Mouse (Mus musculus) monocyte, adult 2 months (primary cell): ENCODE data around the gene Cdhr2.

ENCODE experiments used
- DNase-seq, 2 experiments: peaks; one replicate each; pipeline ENCODE4 v3.0.0; 2022; ENCODE audit warnings: low spot score in 2 of 2, low read depth in 1 of 2

The Cdhr2 gene

DNA sequence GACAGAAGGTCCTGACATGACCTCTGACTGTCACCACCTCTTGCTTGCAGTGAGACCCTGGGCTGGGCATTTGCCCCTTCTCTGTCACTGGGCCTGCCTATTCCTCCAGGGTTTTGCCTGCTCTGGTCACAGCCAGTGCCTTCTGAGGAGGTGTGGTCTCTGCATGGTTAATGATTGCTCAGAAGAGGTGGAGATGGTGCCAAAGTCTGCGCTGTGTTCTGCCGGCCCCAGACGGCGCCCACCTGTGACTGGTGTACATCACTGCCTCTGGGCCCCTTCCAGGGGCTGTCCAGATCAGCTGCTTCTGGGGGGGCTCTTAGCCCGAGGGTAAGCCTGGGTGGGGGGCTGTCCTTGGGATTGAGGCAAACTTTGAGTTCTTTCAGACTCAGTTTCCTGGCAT, at the start of gene Cdhr2:
Gene Cdhr2 (plus strand): TSS at position 219 of the 400 bp plus-strand sequence.
- no peak for DNase-seq

DNA sequence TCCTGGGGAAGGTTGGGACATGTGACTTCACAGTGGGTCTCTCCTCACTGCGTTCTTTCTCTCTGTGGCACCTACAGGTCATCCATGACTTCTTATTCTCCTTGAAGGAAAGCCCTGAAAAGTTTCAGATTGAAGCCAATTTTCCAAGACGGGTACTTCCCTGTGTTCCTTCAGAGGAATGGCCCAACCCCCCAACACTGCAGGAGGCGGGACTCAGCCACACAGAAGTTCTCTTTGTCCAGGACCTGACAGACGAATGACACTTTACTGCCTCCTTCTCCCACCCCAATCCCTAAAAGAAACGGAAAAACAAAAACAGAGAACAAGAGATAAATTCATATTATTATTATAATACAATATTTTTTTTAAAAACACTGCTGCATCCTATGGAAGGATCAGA, 40.4 kb upstream of the Cdhr2 start:
- DNase-seq: no peak

DNA sequence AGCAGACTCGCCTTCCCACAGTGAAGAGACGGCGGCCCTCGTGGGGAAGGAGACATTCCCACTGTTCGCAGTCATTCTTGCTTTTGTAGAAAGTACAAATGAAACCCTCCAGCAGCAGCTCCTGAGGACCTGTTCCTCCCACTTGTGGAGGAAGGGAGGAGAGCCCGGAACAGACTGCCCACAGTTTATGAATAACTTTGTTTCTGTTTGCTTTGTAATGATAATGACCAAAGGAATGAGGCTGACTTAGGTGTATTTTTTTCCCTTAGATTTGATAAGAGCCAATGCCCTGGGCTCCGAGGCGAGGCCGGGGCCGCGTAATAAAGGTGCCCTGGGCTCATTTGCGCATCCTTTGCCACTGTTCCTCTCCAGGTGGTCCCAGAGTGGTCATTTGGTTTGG, 39.9 kb upstream of the Cdhr2 start:
- no peak for DNase-seq

DNA sequence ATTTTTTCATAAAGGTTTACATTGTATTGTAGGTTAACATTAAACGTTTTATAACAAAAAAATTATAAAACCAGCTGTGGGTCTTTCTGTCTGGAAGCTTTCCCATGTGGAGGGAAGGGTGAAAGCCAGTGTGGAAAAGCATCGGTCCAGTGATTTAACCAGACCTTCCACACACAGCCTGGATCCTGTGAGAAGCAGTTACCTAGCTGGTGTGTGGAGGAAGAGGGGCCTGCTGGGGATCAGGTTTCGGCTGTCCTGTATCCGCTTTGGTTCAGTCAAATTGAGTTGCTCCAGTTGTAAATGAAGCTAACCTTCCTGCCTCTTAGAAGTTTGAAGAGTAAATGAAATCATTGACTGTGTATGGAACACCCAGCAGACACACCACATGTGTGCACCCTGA, 37.3 kb upstream of the Cdhr2 start:
- no peak for DNase-seq

DNA sequence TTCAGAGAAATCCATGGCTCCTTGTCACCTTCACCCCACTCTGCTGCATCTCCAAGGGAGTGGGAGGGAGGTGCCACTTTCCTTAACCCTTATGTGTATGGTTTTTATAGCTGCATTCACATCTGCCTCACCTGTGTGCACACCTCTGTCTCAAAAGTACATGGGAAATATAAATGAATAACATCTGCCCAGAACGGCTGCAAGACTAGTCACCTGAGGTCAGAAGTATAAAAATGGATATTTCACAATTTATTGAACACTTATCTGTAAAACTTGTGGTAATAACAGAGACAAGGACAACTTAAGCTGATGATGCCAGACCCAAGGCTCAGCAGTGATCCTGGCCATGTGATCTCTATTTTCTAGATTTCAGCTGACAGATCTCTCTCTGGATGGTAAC, 36.8 kb upstream of the Cdhr2 start:
- no peak for DNase-seq

DNA sequence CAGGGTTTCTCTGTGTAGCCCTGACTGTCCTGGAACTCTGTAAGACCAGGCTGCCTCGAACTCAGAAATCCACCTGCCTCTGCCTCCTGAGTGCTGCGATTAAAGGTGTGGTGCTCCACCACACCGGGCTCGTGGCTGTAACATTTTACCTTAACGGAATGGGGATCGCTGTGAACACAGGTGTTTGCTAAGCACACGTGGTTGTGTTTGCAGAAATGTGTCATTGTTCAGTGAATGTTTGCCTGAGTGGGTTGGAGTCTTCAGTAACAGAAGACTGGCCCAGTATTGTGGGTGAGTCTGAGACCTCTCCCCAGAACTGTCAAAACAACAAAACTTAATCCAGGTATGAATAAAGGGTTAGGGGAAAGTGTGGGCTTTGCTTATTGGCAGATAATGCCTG, 36.2 kb upstream of the Cdhr2 start:
- no peak for DNase-seq

DNA sequence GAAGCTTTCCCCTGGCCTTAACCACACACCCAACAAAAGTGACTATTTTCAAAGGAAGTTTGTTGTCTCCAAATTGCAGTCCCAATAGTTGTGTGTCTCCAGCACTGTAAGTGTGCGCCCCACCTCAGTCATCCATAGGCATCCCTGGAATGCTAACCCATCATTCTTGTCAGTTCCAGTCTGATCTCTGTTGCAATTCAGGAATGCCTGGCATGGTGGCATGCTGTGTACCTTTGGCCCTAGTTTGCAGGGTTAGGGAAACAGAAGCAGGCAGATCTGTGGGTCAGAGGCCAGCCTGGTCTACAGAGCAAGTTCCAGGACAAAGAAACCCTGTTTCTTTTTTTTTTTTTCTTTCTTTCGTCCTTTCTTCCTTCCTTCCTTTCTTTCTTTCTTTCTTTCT, 30.8 kb upstream of the Cdhr2 start:
- no peak for DNase-seq

DNA sequence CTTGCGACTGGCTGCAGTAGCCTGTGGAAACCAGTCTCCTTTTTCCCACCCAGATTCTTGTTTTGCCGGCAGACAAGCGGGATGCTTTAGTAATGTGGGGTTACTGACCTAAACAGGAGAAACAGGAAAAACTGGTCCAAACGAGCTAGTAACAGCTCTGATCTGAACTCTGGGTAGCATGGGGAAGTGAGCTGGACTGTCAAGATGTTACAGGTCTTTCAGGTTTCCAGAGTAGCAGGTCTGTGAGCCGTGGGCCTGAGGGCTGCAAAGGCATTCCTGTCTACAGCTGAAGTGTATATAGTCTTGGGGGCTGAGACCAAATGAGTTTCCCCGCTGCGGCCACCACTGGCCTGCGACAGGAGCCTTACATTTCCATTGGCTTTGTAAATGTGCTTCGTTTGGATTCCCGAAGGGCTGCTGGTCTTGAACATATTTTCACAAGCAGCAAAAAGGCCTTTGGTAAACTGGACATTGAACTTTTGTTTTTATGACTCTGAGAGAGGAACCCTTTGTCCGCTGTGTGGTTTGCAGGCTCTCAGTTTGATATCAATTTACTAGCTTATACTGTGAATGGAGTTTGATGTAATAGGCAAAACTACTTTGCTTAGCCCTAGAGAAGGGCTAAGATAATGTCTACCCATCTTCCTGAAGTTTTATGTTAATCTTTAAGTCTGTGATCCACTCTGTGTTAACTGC, 25.2 kb upstream of the Cdhr2 start:
- no peak for DNase-seq

DNA sequence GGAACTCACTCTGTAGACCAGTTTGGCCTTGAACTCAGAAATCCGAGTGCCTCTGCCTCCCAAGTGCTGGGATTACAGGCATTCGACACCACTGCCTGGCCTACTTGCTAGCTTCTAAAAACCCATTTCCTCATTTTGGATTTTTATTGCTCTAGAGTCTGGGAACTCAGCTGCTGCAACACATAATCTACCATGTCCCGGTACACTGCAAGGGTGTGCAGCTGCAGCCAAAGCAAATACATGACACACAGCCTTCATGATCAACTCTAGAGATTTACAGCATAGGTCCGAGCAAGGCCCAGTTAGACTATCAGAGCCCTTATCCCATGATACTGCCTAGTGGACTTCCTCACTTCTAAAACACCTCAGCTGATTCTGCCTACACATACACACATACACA, 23.0 kb upstream of the Cdhr2 start:
- DNase-seq: no peak

DNA sequence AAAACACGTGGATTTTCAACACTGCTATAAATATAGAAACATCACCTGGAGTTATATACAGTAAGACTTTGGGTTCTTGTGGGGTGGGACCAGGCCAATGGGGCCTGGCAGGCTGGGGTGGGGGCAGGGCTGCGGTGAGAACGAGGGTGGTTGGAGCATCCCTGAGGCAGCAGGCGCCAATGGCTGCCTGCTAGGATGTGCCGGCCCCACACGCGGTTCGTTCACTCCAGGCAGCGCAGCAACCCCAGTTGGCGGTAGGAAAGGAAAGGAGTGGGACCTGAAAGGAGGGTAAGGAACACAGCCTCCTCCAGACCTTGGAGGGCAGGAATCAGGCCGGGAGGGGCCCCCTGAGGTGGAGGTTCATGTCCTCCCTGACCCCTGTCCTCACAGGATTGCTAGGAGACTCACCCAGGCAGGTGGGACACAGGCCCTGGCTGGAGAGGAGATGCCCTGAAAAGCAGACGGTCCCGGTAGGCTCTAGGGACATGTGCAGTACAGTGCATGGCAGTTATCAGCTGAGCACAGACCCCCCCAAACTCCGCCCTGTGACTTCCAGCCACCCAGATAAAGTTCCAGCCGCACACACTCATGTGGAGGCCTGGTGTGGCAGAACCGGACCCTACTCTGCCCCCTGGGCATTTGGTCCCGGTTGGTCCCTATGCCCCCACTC, 20.9 kb upstream of the Cdhr2 start:
- DNase-seq: no peak

DNA sequence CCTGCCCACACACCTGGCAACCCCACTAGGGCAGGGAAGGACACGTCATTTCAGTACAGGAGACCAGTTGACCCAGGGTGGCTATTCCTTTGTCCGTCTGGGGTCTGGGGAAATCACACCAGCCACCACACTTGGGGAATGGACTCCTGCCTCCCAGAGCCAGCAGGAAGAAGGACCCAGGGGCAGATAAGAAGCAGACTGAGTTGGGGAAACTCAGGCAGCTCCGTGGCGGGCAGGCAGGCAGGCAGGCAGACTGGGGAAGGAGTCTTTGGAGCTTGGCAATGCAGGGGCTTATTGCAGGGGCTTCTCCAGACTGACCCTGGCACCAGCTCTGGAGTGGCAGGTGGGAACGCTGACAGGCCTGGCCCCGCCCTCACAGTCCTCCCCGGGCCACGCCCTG, 20.0 kb upstream of the Cdhr2 start:
- DNase-seq: no peak

DNA sequence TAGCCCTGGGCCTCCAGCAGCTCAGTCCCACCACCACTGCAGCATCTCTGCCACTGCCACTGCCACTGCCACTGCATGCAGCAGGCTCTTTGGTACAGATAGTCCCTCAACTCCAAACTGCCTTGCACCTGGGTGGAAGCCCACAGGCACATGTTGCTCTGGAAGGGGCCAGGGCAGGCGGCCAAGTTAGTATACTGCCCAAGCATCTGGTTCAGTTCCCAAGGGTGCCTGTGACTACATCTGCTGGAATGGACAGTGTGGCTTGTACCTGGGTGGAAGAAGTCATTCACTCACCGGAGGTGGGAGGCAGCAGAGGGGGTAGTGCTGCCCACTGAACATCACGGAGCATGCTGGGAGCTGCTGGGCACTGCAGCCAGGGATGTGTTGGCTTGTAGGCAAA, 18.0 kb upstream of the Cdhr2 start:
- DNase-seq: no peak

DNA sequence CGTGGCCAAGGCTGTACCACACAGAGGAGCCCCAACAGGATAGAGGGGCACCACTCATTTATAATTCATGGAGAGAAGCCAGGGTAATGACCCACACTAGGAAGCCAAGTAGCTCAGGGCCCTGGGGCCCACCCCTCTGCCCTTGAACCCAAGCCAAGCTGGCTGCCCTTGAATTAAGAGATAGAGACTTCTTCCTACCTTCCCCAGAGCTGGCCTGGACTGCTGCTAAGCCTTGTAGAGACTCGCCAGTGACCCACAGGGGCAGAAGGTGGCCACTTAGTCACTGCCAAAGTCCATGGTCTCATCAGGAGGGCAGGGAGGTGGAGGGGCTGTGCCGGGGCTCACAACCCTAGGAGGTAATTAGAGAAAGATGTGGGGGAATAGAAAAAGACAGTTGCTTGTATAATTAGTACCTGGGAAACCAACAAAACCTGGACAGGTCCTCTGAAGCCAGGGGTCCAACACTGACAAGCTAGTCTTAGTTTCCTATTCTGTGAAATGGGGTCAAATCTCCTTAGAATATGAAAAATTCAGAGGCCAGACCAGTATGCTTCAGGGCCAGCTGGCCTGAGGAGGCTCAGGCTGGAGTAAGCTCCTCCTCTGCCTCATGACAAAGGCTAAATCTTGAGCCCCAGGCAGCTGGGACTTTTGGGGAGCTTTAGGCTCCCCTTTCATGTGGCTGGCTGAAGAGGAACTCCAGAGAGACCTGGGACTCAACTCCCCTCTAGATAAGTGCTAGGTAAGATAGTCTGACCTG, 16.9 kb upstream of the Cdhr2 start:
- DNase-seq: no peak

DNA sequence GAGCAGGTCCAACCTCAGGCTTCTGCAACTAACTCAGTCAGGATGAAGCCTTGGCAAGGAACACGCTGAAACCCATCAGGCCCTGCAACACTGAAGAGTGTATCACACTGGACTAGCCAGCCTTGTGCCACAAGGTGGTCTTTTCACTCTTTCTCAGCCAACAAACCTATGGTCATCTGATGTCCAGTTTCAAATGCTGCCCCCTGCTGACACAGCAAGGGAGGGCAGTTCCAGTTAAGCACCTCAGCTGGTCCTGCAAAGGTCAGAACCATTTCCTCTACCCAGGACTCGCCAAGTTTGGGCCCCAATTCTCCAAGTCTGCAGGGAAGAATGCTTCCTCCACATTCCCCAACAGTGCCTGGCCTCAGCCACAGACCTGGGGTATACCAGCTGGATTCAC, 16.1 kb upstream of the Cdhr2 start:
- no peak for DNase-seq

DNA sequence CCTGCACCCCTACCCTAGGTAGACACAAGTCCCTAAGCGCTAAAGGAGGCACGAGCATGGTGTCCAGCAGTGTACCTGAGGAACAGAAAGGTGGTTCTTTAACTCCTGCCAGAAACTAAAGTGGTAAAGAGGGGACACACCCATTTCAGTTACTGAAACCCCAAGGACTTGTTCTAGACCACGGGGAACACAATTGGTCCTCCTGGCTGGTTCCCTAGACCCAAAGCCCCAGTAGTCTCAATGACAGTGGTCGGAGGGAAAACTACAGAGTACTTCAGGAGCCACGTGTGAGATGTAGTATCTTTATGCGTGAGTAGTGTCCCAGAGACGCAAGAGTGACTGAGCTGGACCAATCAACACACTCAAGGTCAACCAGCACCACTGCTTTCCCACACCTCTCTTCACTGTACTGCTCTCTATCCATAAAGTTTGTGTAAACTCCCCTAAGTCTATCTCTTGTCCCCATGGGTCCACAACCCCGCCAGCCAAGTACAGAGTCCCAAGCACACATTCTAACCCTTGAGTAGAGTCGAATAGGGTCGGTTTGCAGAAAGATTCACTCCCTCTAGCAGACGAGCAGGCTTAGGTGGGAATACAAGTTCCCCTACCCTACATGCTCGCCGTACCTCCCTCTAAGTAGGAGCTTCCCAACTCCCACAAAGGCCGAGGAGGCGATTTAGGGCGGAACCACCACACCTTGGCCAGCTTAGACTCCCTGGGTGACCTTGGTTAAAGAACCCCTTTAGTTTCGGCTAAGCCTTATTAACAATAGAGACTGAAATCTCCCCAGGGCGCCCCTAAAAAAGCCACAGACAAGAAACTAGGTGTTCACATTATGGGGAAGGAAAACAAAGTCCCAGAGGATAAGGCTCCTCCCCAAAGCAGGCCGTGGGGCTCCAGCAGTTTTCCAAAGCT, 14.9 kb upstream of the Cdhr2 start:
- no peak for DNase-seq

DNA sequence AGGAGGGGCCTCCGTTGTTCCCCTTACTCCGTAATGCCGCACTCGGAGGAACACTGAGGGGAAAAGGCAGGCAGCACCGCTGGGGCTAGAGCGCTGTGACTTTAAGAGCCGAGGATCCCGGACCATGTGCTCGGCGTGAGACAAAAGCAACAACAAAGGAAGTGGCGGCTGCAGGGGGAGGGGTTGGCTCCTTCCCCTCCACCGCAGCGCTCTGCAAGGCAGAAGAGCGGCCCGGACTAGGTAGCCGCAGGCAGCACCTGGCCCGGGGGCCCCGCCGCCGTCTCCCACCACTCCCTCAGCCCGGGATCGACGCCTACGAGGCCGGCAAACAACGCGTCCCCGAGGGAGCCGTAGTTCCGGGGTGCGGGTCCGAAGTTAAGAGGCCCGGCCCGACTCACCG, 14.2 kb upstream of the Cdhr2 start:
- peak; percentile 20 to 63 for DNase-seq

DNA sequence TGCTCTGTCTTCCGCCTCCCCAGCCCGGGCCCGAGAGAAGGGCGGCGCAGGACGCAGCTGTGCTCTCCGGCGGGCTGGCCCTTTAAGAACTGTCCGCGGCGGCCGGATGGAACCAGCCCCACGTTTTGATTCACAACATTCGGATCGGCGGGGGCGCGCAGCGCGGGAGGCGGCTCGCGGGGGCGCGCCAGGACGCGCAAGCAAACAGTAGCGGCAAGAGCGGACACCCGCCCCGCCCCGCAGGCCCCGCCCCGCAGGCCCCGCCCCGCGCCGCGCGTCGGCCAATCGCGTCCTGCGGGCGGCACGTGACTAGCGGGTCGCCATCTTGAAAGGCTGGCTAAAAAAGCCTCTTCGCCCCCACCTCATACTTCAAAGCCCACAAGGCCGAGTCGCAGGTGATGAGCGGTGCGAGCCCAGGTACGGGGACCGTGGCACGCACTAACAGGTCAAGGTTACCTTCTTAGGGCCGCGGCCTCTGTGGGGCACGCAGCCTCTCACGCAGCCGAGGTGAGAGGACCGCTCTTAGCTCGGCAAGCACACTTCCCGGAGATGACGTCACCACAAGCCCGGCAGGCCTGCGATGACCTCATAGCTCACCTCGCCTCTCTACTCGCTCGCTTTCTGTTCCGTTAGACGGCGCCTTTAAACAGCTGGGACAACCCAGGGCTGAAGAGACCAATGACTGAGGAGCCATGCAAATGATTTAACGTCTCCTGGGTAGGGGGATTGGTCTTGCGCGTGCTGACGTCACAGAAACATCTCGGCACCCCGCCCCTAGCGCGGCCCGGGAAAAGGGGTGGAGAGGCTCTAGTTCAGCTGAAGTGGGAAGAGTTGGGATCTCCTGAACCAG, 13.5 kb upstream of the Cdhr2 start:
- DNase-seq: peak; percentile 91 to 96

DNA sequence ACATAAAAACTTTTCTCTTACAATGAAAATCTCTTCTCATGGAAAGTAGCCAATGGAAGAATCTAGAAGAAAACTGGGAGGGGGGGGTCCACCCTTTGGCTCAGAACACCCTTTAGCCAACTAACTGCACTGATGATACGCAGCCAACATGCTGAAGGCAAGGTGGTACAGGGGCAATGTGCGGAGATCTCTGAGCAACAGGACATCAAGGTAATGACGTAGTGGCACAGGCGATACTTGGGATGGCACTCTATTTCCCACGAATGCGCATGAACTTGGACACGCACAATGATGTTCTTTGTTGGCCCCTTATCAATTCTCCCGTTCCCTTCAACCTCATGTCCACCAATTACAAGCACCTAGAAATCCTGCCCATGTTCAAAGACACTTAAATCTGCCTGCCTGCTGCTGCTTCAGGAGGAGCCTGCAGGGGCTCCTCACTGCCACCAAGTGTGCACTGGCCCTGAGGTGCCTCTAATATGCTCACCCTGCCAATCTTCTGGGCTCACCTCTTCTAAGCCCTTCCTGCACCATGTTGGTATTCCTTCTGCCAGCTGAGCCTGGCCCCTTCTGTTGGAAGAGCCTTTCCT, 11.0 kb upstream of the Cdhr2 start:
- no peak for DNase-seq

DNA sequence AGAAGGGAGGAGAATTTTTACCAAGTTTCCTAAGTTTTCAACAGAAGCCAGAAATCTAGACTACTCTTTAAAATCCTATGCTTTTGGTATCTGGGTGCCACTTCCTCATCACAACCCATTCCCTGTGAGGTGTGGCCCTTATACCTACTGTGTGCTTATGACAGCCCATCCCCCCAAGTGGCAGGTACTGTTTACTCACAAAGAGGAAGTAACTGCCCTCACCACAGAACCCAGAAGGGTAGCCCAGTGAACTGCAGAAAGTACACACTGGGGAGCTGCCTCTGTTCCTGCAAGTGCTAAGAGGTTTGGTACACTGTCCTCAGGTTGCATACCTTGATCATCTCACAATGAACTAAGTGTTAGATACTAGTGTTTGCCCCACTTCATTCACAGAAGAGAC, 9.5 kb upstream of the Cdhr2 start:
- DNase-seq: no peak
